32 mouse cellular contexts compared by ENCODE assay signal in genomic region chr9:57138507-57138906, GRCm38 (mm10).
"Had no signal": no experiment of that assay in that cellular context is flagged by ENCODE, and none has a peak within 500 bp of the region (broad histone marks: within the 10 kb centered on the region; RNA-seq: fewer than 3 reads in every experiment).

No protein-coding gene starts in this region.

- H3K27me3 ChIP-seq: limb, embryonic 12.5 days; limb, embryonic 13.5 days; limb, embryonic 15.5 days; liver, embryonic 12.5 days; liver, embryonic 13.5 days; liver, embryonic 15.5 days; lung, embryonic 15.5 days; megakaryocyte, embryonic 14.5 days; midbrain, embryonic 12.5 days; midbrain, embryonic 13.5 days; midbrain, embryonic 15.5 days; neural tube, embryonic 12.5 days had no signal

- ATAC-seq: liver, embryonic 12.5 days; liver, postnatal 0 days; lung, postnatal 0 days; midbrain, embryonic 15.5 days; midbrain, embryonic 16.5 days had no signal

- H3K4me3 ChIP-seq: left cerebral cortex, adult 2 months; limb, embryonic 10.5 days; limb, embryonic 12.5 days; limb, embryonic 13.5 days; limb, embryonic 15.5 days; liver, embryonic 12.5 days; liver, embryonic 13.5 days; liver, embryonic 15.5 days; lung, embryonic 15.5 days; megakaryocyte, embryonic 14.5 days; midbrain, embryonic 10.5 days; midbrain, embryonic 12.5 days; midbrain, embryonic 13.5 days; midbrain, embryonic 15.5 days; myocyte; neural tube, embryonic 12.5 days had no signal

- H3K9me3 ChIP-seq: limb, embryonic 10.5 days; limb, embryonic 12.5 days; limb, embryonic 13.5 days; limb, embryonic 15.5 days; liver, embryonic 12.5 days; liver, embryonic 13.5 days; liver, embryonic 15.5 days; lung, embryonic 15.5 days; megakaryocyte, embryonic 14.5 days; midbrain, embryonic 10.5 days; midbrain, embryonic 12.5 days; midbrain, embryonic 13.5 days; midbrain, embryonic 15.5 days; neural tube, embryonic 12.5 days had no signal

- H3K9ac ChIP-seq: limb, embryonic 12.5 days; limb, embryonic 15.5 days; liver, embryonic 12.5 days; liver, embryonic 13.5 days; liver, embryonic 14.5 days; liver, embryonic 15.5 days; liver, postnatal 0 days; lung, embryonic 14.5 days; lung, embryonic 15.5 days; midbrain, embryonic 12.5 days; midbrain, embryonic 15.5 days; neural tube, embryonic 12.5 days had no signal

- H3K27ac ChIP-seq: left cerebral cortex, adult 2 months; limb, embryonic 10.5 days; limb, embryonic 12.5 days; limb, embryonic 13.5 days; limb, embryonic 15.5 days; liver, embryonic 12.5 days; liver, embryonic 13.5 days; liver, embryonic 14.5 days; liver, embryonic 15.5 days; lung, embryonic 15.5 days; macrophage; midbrain, embryonic 10.5 days; midbrain, embryonic 12.5 days; midbrain, embryonic 13.5 days; midbrain, embryonic 15.5 days; neural tube, embryonic 12.5 days had no signal

- H3K4me2 ChIP-seq: limb, embryonic 12.5 days; limb, embryonic 13.5 days; limb, embryonic 15.5 days; liver, embryonic 11.5 days; liver, embryonic 12.5 days; liver, embryonic 13.5 days; liver, embryonic 15.5 days; lung, embryonic 14.5 days; lung, embryonic 15.5 days; midbrain, embryonic 12.5 days; midbrain, embryonic 13.5 days; midbrain, embryonic 15.5 days; neural tube, embryonic 12.5 days had no signal

- DNase-seq: left cerebral cortex, postnatal 4 days; liver; liver, embryonic 13.5 days; liver, postnatal 0 days; lung, adult 18-20 months; lung, adult 2 months; lung, embryonic 14.5 days; lung, postnatal 10 days; lung, postnatal 14 days; lung, postnatal 36 days; lung, postnatal 4 days; midbrain, embryonic 14.5 days had no signal

- H3K4me1 ChIP-seq: limb, embryonic 10.5 days; limb, embryonic 12.5 days; limb, embryonic 13.5 days; limb, embryonic 15.5 days; liver, embryonic 12.5 days; liver, embryonic 13.5 days; liver, embryonic 15.5 days; lung, embryonic 15.5 days; midbrain, embryonic 10.5 days; midbrain, embryonic 12.5 days; midbrain, embryonic 13.5 days; midbrain, embryonic 15.5 days; neural tube, embryonic 12.5 days had no signal
